Mouse (Mus musculus) embryonic facial prominence, embryonic 12.5 days (tissue): Measurements from ENCODE around the gene Abr. TPM values are rescaled to one million over a fixed set of nuclear protein-coding genes. Genes with fewer than 3 reads are reported as not detected.

Source experiments
- ATAC-seq: fragments of 200-750 bp; cut with Nextera tagmentation; 2 replicates; pipeline ENCODE4 v1.8.0; 2017; ENCODE audit not compliant: insufficient number of reproducible peaks, insufficient read depth, low FRiP score, low TSS enrichment
- H3K27ac ChIP-seq: fragments of 300-500 bp; sonication (generic); 2 replicates; pipeline ENCODE4 v1.5.1; 2016; ENCODE audit warnings: mild to moderate bottlenecking
- H3K27me3 ChIP-seq: fragments of 300-500 bp; sonication (generic); 2 replicates; pipeline ENCODE4 v1.6.1; 2016; ENCODE audit warnings: mild to moderate bottlenecking, moderate library complexity
- H3K36me3 ChIP-seq: fragments of 300-500 bp; sonication (generic); 2 replicates; pipeline ENCODE4 v1.6.1; 2016; ENCODE audit warnings: mild to moderate bottlenecking
- H3K4me1 ChIP-seq: fragments of 300-500 bp; sonication (generic); 2 replicates; pipeline ENCODE4 v1.6.1; 2016
- H3K4me2 ChIP-seq: fragments of 300-500 bp; sonication (generic); replicated peaks from 2 replicates; pipeline ENCODE4 v1.6.1; 2016; ENCODE audit warnings: mild to moderate bottlenecking, moderate library complexity
- H3K4me3 ChIP-seq: fragments of 300-500 bp; sonication (generic); 2 replicates; pipeline ENCODE4 v1.5.1; 2016; ENCODE audit warnings: mild to moderate bottlenecking
- H3K9ac ChIP-seq: fragments of 300-500 bp; sonication (generic); 2 replicates; pipeline ENCODE4 v1.6.1; 2016; ENCODE audit warnings: mild to moderate bottlenecking, moderate library complexity
- H3K9me3 ChIP-seq: fragments of 300-500 bp; sonication (generic); 2 replicates; pipeline ENCODE4 v1.6.1; 2016; ENCODE audit warnings: mild to moderate bottlenecking, moderate library complexity
- WGBS: fragments of 180-500 bp; shearing (Covaris S2); methylation state at CpG from one replicate; pipeline ENCODE4 v1.1.7; 2016; 5-methylcytosine and 5-hydroxymethylcytosine counted together
- polyA plus RNA-seq: library from polyadenylated mRNA; unstranded; fragments of >200 nt; fragmentation: Nextera tagmentation; extraction: Ambion mirVana; gene quantifications from 2 replicates; pipeline ENCODE4 v1.2.1, GENCODE M21; 2016

The Abr gene
- polyA plus RNA-seq, 1 experiment from 2014 or later, result 46.7 TPM

DNA sequence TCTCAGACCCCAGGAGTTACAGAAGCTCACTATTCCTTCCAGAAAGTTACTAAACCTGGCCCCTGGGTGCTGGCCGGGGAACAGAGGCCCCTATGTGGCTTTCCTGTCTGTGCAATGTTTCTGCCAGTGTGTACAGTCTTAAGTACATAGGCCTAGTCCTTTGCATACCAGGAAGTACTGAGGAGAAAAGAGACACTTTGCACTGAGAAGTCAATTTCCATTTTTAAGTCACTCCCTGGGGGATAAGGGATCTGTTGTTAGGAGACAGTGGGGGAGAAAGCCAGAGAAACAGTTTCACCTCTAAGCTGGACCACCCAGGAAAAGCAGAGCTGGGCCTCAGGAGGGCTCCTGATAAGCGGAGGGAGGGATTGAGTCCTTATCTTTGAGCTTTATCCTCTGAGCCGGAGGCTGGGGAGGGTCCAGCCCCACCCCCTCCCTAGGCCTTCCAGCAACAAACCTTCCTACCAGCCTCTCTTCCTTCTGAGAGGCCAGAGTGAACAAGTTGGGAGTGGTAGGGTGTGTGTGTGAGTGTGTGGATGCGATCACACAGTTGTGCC lies 138.9 kb downstream of the Abr start:
- peak overlapping the region; percentile 72; the same call in 1 of the 2 replicates for H3K27ac ChIP-seq
- no peak overlapping the region for H3K4me3 ChIP-seq
- no peaks in the 10 kb centered on the region for H3K9me3 ChIP-seq
- WGBS, result 34% methylated on average over 4 of the region's 4 CpGs
- H3K4me1 ChIP-seq, result peaks cover 15% of the 10 kb centered on the region
- H3K27me3 ChIP-seq, result no peaks in the 10 kb centered on the region
- ATAC-seq, result no peak
- no peak overlapping the region for H3K4me2 ChIP-seq
- H3K9ac ChIP-seq, result no peak overlapping the region
- peaks cover 34% of the 10 kb centered on the region for H3K36me3 ChIP-seq

DNA sequence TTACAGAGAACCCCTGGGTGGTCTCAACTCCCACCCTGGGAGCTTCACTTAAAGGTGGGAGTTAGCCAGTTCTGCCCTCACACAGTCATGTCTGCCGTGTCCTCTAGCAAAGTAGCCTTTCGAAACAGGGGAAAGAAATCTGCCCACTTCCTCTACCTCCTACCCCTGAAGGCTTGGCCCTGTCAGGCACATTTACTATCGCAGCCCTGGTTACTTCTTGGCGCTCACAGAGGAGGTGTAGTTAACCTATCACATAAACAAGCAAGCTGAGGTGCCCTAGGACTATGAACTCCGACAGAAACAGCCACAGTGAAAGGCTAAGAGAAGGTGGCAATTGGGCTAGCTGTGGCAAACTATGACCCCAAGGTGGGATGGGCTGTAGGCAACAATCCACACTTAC lies 139.4 kb downstream of the Abr start:
- Histone ChIP-seq H3K4me3 (no peak overlapping the region), H3K9ac (no peak overlapping the region), H3K4me1 (peaks cover 15% of the 10 kb centered on the region), H3K4me2 (no peak overlapping the region), H3K27ac (peak overlapping the region; percentile 72; the same call in 1 of the 2 replicates), H3K9me3 (no peaks in the 10 kb centered on the region), H3K36me3 (peaks cover 34% of the 10 kb centered on the region), H3K27me3 (no peaks in the 10 kb centered on the region)
- no peak for ATAC-seq
- whole genome bisulfite sequencing, result 37% methylated on average over 5 of the region's 5 CpGs

DNA sequence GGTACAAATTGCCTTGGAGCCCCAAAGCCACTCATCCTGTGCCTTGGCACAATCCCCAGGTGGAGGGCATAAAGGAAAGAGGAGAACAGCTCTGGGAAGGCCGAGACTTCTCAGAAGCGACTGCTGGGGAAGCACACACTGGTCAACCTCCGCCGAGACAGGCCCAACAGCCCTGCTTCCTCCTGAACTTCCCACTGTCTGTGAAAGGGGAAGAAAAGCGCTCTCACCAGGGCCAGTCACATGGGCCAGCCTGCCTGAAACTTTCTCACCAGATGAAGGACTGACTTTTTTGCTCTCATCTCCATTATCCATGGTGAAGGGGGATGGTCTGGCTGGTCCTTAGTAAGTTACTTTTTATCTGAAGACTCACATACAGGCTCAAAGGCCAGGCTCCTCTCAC lies 139.9 kb downstream of the Abr start:
- Histone ChIP-seq H3K36me3 (peaks cover 34% of the 10 kb centered on the region), H3K27me3 (no peaks in the 10 kb centered on the region), H3K4me3 (no peak overlapping the region), H3K9ac (no peak overlapping the region), H3K27ac (no peak overlapping the region), H3K4me1 (peaks cover 20% of the 10 kb centered on the region), H3K4me2 (no peak overlapping the region), H3K9me3 (no peaks in the 10 kb centered on the region)
- ATAC-seq, result no peak
- 64% methylated on average over 5 of the region's 5 CpGs for WGBS

DNA sequence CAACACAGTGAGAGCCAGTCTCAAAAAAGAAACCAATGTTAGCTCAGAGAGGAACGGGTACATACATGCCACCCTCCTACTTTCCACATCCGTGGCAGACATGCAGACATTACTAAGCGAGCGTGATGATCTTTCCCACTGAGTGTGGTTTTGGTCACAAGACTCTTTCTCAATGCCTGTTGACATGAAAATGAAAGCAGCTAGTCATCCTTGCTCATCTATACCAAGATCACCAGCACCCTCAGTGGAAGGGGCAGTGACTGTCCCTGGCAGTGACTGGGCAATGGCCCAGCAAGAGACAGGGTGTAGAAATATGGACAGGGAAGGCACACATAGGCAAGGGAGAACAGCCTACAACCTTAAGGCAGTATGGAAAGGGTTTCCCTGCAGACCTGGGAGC lies 142.4 kb downstream of the Abr start:
- H3K36me3 ChIP-seq, result peaks cover 27% of the 10 kb centered on the region
- H3K9ac ChIP-seq, result no peak overlapping the region
- H3K27ac ChIP-seq, result no peak overlapping the region
- no peak for ATAC-seq
- 92% methylated on average over 4 of the region's 4 CpGs for WGBS
- H3K4me1 ChIP-seq, result peaks cover 30% of the 10 kb centered on the region
- H3K4me3 ChIP-seq, result no peak overlapping the region
- no peaks in the 10 kb centered on the region for H3K27me3 ChIP-seq
- no peaks in the 10 kb centered on the region for H3K9me3 ChIP-seq
- H3K4me2 ChIP-seq, result no peak overlapping the region

DNA sequence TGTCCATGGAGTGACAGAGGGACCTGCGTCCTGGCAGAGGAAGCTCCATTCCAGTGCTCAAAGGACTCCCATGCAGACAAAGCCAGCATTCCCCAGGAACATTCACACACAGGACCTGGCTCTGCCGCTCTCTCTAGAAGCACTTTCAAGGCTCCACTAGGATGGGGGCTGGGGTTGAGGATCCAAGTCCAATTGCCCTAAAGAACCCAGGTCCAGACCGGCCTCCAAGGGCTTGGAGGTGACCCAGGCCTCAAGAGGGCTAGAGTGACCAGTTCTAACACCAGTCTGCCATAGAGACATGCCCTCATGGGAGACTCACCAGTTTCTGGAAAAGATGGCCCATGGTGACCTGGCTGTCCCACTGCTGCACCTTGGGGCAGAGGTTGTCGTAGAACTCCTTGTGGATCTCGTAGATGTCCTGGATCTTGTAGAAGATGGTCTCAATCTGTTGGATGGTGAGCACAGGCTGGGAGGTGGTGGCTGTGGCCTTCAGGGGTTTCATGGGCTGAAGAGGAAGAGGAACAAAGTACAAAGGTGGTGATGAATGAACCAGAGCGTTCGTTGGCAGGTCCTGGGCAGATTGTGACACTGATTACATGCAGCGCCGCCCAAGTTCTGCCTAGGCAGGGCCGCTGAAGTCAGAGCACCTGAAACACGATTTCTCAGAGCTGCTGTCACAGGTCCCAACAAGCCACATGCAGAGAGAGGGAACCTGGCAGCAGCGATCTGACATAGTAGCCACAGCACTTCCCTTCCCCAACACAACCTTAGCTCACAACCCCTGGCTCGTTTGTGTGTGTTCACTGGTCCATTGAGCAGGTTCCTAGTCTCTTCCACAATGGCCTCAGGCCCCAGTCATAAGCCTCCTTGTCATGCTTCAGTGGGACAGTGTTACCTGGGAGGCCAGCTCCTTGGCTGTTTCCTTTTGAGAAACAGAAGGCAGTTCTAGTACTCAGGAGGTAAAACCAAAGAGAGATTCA lies 143.1 kb downstream of the Abr start:
- H3K27me3 ChIP-seq, result no peaks in the 10 kb centered on the region
- H3K9ac ChIP-seq, result no peak overlapping the region
- peaks cover 30% of the 10 kb centered on the region for H3K4me1 ChIP-seq
- H3K4me2 ChIP-seq, result no peak overlapping the region
- H3K9me3 ChIP-seq, result no peaks in the 10 kb centered on the region
- WGBS, result 90% methylated on average over 13 of the region's 13 CpGs
- H3K36me3 ChIP-seq, result peaks cover 31% of the 10 kb centered on the region
- no peak for ATAC-seq
- H3K4me3 ChIP-seq, result no peak overlapping the region
- H3K27ac ChIP-seq, result no peak overlapping the region

DNA sequence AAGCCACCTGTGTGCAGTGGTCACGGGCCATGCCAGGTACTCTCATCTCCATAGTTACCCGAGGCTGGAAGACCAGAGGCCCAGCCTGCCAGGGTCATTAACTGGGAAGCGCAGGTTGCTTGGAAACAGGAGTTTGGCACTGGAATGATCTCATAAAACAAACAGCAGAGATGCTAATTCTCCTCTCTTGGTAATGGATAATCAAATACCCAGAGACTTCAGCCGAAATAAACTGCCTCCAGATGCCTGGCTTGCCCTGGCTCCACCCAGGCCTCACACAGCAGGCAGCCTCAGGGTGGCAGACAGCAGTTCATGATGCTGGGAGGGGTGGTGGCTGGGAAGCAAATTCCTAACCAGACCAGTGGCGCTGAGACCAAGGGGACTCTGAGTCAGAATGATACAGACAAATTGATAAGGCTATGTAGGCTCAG lies 145.0 kb downstream of the Abr start:
- no peaks in the 10 kb centered on the region for H3K27me3 ChIP-seq
- 26% methylated on average over 5 of the region's 5 CpGs for WGBS
- no peak overlapping the region for H3K9ac ChIP-seq
- H3K27ac ChIP-seq, result peak overlapping the region; percentile 52
- no peaks in the 10 kb centered on the region for H3K9me3 ChIP-seq
- peaks cover 24% of the 10 kb centered on the region for H3K4me1 ChIP-seq
- H3K36me3 ChIP-seq, result peaks cover 31% of the 10 kb centered on the region
- no peak overlapping the region for H3K4me3 ChIP-seq
- H3K4me2 ChIP-seq, result no peak overlapping the region
- ATAC-seq, result 0 out of 2 replicates have a peak, but pooled peaks have one; percentile 13

DNA sequence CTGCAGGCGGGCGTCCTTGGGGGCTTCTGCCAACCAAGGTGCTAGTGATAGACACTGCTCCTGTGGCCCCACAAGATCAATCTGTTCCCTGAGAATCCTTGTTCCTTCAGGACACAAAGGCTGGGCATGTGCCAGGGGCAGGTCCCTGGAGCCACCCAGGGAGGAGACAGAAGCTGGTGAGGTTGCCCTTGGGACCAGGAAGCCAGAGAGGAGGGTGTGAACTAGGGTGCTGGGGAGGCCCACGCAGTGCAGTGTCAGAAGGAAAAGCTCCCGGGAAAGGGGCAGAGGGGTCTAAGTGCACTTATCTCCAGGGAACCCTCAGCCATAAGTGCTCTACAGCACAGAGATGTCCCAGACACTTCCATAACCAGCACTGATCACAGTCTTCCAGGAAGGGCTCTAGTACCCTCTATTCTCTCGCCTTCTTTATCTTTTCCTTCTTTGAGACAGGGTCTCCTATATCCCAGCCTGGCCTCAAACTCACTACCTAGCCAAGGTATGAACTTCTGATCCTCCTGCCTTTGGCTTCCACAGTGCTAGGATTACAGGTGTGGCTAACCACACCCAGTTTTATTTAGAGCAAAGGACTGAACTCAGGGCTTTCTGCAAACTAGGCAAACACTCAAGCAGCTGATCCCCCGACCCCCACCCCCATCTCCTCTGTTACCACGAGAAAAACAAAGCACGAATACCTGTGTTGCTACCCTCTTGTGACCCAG lies 145.6 kb downstream of the Abr start:
- ATAC-seq, result no peak
- WGBS, result 61% methylated on average over 8 of the region's 8 CpGs
- no peaks in the 10 kb centered on the region for H3K27me3 ChIP-seq

DNA sequence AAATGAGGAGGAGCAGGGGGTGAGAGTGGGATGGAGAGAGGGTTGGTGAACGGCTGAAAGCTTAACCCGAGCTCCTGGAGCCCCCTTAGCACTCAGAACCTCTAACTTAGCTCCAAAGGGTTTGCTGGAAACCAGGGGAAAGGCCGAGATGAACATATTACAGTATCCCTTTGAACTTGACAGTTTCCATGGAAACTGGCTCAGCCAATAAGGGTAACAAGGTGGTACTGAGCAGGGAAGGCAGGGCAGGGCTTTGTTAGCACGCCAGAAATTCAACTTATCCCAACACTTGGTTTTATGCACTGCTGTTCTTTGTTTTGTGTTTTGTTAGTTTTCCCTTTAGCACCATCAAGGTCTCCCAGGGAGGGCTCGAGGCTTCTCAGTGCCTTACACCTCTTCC lies 149.5 kb downstream of the Abr start:
- Histone ChIP-seq H3K9ac (no peak overlapping the region), H3K9me3 (no peaks in the 10 kb centered on the region), H3K4me2 (no peak overlapping the region), H3K4me3 (no peak overlapping the region), H3K27ac (peak overlapping the region; percentile 9; the same call in 1 of the 2 replicates), H3K36me3 (peaks cover 12% of the 10 kb centered on the region), H3K27me3 (no peaks in the 10 kb centered on the region), H3K4me1 (peaks cover 50% of the 10 kb centered on the region)
- WGBS, result 29% methylated on average over 5 of the region's 5 CpGs
- ATAC-seq, result no peak

More for the DNA sequence above, 145.6 kb downstream of the Abr start:
- peak overlapping the region; percentile 52; the same call in 1 of the 2 replicates for H3K27ac ChIP-seq
- no peak overlapping the region for H3K9ac ChIP-seq
- H3K4me1 ChIP-seq, result peaks cover 24% of the 10 kb centered on the region
- H3K4me3 ChIP-seq, result no peak overlapping the region
- H3K36me3 ChIP-seq, result peaks cover 33% of the 10 kb centered on the region
- H3K4me2 ChIP-seq, result no peak overlapping the region
- no peaks in the 10 kb centered on the region for H3K9me3 ChIP-seq

DNA sequence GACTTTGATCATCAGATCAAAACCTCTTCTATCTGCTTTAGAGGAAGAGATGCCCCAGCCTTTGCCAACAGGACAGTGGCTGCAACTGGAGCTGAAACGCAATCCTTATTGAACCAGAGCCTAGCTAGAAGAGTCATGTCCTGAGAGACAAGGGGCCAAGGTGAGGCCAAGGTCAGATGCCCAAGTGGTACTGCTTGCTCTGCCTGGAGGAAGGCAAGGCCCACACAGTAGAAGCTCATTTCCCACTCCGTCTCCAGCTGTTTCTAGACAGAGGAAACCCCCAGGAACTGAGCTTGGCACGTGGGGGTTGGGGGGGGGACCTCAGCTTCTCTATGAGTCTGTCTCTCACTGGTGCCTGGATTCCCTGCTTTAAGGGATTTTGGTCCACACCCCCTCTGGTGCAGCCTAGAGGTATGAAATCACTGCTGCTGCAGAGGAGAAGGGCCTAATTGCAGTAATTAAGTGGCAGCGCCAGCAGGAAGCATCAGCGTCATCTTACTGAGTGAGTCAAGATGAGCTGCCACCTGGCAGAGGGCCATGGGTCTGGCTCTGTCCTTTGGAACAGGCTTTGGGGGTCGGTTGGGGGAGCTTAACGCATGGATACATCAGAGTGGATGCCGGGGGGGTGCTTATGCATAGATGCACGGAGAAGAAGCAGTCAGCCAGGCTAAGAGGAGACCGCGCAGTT lies 152.7 kb downstream of the Abr start:
- peak overlapping the region; percentile 78 for H3K27ac ChIP-seq
- no peak overlapping the region for H3K4me3 ChIP-seq
- whole genome bisulfite sequencing, result 35% methylated on average over 11 of the region's 11 CpGs
- H3K4me2 ChIP-seq, result no peak overlapping the region; the same call in 1 of the 2 replicates
- H3K36me3 ChIP-seq, result peaks cover 12% of the 10 kb centered on the region
- H3K4me1 ChIP-seq, result peaks cover 55% of the 10 kb centered on the region
- no peaks in the 10 kb centered on the region for H3K9me3 ChIP-seq
- no peak for ATAC-seq
- H3K9ac ChIP-seq, result no peak overlapping the region
- H3K27me3 ChIP-seq, result no peaks in the 10 kb centered on the region

DNA sequence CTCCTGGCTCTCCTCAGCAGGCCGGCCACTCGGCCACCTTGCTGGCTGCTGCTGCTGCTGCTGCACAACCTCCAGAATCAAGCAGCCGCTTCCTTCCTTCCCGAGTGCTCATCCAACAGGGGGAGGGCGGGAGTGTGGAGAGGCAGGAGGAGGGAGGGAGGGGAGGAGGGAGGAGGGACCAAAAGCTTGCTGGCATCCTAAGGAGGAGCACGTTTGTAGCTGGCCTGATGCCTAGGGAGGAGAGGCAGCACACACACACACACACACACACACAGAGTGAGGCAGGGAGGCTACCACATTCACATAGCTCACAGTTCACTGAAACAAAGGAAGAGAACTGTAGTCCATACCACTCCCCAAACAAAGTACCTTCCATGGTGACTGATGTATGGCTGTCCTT lies 153.8 kb downstream of the Abr start:
- Histone ChIP-seq H3K9ac (peak overlapping the region; percentile 38; the same call in 1 of the 2 replicates), H3K4me2 (peak overlapping the region; percentile 30), H3K27me3 (no peaks in the 10 kb centered on the region), H3K4me3 (peak overlapping the region; percentile 21), H3K4me1 (peaks cover 55% of the 10 kb centered on the region), H3K27ac (peak overlapping the region; percentile 78), H3K9me3 (no peaks in the 10 kb centered on the region), H3K36me3 (peaks cover 12% of the 10 kb centered on the region)
- 1% methylated on average over 5 of the region's 6 CpGs for WGBS
- peak; percentile 54; the same call in 1 of the 2 replicates for ATAC-seq

DNA sequence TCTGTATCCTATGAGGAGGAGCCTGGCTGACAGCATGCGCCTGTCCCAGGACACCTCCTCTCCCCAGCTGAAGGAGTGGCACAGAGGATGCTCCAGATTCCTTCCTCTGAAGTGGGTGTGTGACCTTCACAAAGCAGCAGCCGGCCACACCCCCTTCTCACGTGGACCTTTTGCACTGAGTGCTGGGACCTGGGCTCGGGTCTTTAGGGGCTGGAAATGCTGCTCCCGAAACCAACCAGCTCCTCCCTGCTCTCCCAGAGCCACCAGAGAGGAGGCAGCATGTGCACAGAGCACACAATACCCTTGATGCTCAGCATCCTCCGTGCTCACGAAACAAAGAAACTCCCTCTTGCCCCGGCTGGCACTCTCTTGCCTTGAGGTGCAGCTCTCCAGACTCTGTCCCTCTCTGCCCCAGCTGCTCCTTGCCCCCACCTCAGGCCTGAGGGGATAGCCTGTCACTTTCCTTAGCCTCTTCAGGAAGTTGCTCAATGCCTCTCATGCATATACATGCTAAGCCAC lies 154.6 kb downstream of the Abr start:
- 18% methylated on average over 8 of the region's 8 CpGs for WGBS
- peak overlapping the region; percentile 30 for H3K4me2 ChIP-seq

More for the DNA sequence above, 154.6 kb downstream of the Abr start:
- no peaks in the 10 kb centered on the region for H3K9me3 ChIP-seq
- peaks cover 20% of the 10 kb centered on the region for H3K36me3 ChIP-seq
- peak overlapping the region; percentile 78 for H3K27ac ChIP-seq
- H3K27me3 ChIP-seq, result no peaks in the 10 kb centered on the region
- peak; percentile 2; the same call in 1 of the 2 replicates for ATAC-seq
- H3K4me3 ChIP-seq, result peak overlapping the region; percentile 21
- H3K4me1 ChIP-seq, result peaks cover 49% of the 10 kb centered on the region
- H3K9ac ChIP-seq, result 0 out of 2 replicates have a peak overlapping the region, but pooled peaks have one; percentile 38
